Mouse (Mus musculus): ENCODE results near the gene C8g. TPM values are rescaled to one million over a fixed set of nuclear protein-coding genes. Genes with fewer than 3 reads are reported as not detected.

C8g gene
- polyA plus RNA-seq, 1 experiment from 2014 or later = 5.3 TPM

GRCm38 (mm10) chr2:25533707-25534106 is 32.2 kb upstream of the C8g start:
- Histone ChIP-seq H3K27ac (no peak overlapping the region), H3K4me1 (no peaks in the 10 kb centered on the region), H3K9me3 (no peaks in the 10 kb centered on the region), H3K27me3 (replicated peaks) (no peaks in the 10 kb centered on the region), H3K4me3 (no peak overlapping the region), H3K9ac (no peak overlapping the region), H3K36me3 (peaks cover 62% of the 10 kb centered on the region), H3K4me2 (replicated peaks) (no peak overlapping the region)
- 94% methylated on average over 2 of the region's 2 CpGs for WGBS
- ATAC-seq (ENCODE audit: low FRiP score, low read depth) = no peak

- no peak overlapping the region for H3K4me2 ChIP-seq (replicated peaks)
- 88% methylated on average over 9 of the region's 9 CpGs for WGBS
- peaks cover 87% of the 10 kb centered on the region for H3K36me3 ChIP-seq
Observed at GRCm38 (mm10) chr2:25526510-25527302, 25.2 kb upstream of the C8g start.

GRCm38 (mm10) chr2:25509912-25510311 is 8.4 kb upstream of the C8g start:
- Histone ChIP-seq H3K27ac (no peak overlapping the region), H3K36me3 (peaks cover 11% of the 10 kb centered on the region), H3K4me2 (replicated peaks) (no peak overlapping the region), H3K4me3 (no peak overlapping the region), H3K9me3 (no peaks in the 10 kb centered on the region), H3K9ac (no peak overlapping the region), H3K4me1 (no peaks in the 10 kb centered on the region), H3K27me3 (replicated peaks) (no peaks in the 10 kb centered on the region)
- 65% methylated on average over 3 of the region's 3 CpGs for whole genome bisulfite sequencing
- ATAC-seq (ENCODE audit: low FRiP score, low read depth) = no peak

More at GRCm38 (mm10) chr2:25526510-25527302, 25.2 kb upstream of the C8g start:
- Histone ChIP-seq H3K9me3 (no peaks in the 10 kb centered on the region), H3K4me3 (no peak overlapping the region), H3K27me3 (replicated peaks) (no peaks in the 10 kb centered on the region), H3K9ac (no peak overlapping the region), H3K27ac (no peak overlapping the region), H3K4me1 (no peaks in the 10 kb centered on the region)
- ATAC-seq (ENCODE audit: low FRiP score, low read depth) = no peak

GRCm38 (mm10) chr2:25506964-25507363 is 5.4 kb upstream of the C8g start:
- Histone ChIP-seq H3K4me3 (no peak overlapping the region), H3K27me3 (replicated peaks) (no peaks in the 10 kb centered on the region), H3K27ac (no peak overlapping the region), H3K4me2 (replicated peaks) (no peak overlapping the region), H3K36me3 (peaks cover 33% of the 10 kb centered on the region), H3K9ac (no peak overlapping the region), H3K4me1 (peaks cover 5% of the 10 kb centered on the region; the same call in 1 of the 2 replicates), H3K9me3 (no peaks in the 10 kb centered on the region)
- WGBS = 31% methylated on average over 5 of the region's 5 CpGs
- ATAC-seq (ENCODE audit: low FRiP score, low read depth) = no peak

GRCm38 (mm10) chr2:25505860-25506259 is 4.3 kb upstream of the C8g start:
- H3K4me3 ChIP-seq = no peak overlapping the region
- peaks cover 33% of the 10 kb centered on the region for H3K36me3 ChIP-seq
- WGBS = 97% methylated on average over 4 of the region's 4 CpGs
- peaks cover 12% of the 10 kb centered on the region for H3K4me1 ChIP-seq
- ATAC-seq (ENCODE audit: low FRiP score, low read depth) = no peak
- no peak overlapping the region for H3K4me2 ChIP-seq (replicated peaks)
- no peaks in the 10 kb centered on the region for H3K9me3 ChIP-seq
- H3K9ac ChIP-seq = no peak overlapping the region
- no peaks in the 10 kb centered on the region for H3K27me3 ChIP-seq (replicated peaks)
- H3K27ac ChIP-seq = no peak overlapping the region

- Histone ChIP-seq H3K4me1 (peaks cover 15% of the 10 kb centered on the region), H3K27me3 (replicated peaks) (no peaks in the 10 kb centered on the region), H3K36me3 (peaks cover 33% of the 10 kb centered on the region), H3K4me2 (replicated peaks) (no peak overlapping the region), H3K4me3 (no peak overlapping the region), H3K9ac (no peak overlapping the region), H3K9me3 (no peaks in the 10 kb centered on the region), H3K27ac (no peak overlapping the region)
- whole genome bisulfite sequencing = 83% methylated on average over 1 of the region's 1 CpGs
- no peak for ATAC-seq (ENCODE audit: low FRiP score, low read depth)
Observed at GRCm38 (mm10) chr2:25505000-25505399, 3.5 kb upstream of the C8g start.

- 95% methylated on average over 19 of the region's 19 CpGs for WGBS
- no peak for ATAC-seq (ENCODE audit: low FRiP score, low read depth)
- Histone ChIP-seq H3K27ac (no peak overlapping the region), H3K4me3 (no peak overlapping the region), H3K27me3 (replicated peaks) (no peaks in the 10 kb centered on the region), H3K4me1 (peaks cover 15% of the 10 kb centered on the region), H3K4me2 (replicated peaks) (no peak overlapping the region), H3K9me3 (no peaks in the 10 kb centered on the region), H3K9ac (no peak overlapping the region), H3K36me3 (peaks cover 33% of the 10 kb centered on the region)
Observed at GRCm38 (mm10) chr2:25504538-25504937, 3.0 kb upstream of the C8g start.

- H3K9ac ChIP-seq = no peak overlapping the region
- no peak for ATAC-seq (ENCODE audit: low FRiP score, low read depth)
- no peak overlapping the region for H3K4me3 ChIP-seq
- 81% methylated on average over 3 of the region's 3 CpGs for WGBS
- H3K27ac ChIP-seq = no peak overlapping the region
- H3K4me1 ChIP-seq = peaks cover 15% of the 10 kb centered on the region
- no peaks in the 10 kb centered on the region for H3K27me3 ChIP-seq (replicated peaks)
- peaks cover 33% of the 10 kb centered on the region for H3K36me3 ChIP-seq
- H3K9me3 ChIP-seq = no peaks in the 10 kb centered on the region
- H3K4me2 ChIP-seq (replicated peaks) = no peak overlapping the region
Observed at GRCm38 (mm10) chr2:25502726-25503125, 1.2 kb upstream of the C8g start.

GRCm38 (mm10) chr2:25500576-25501405 is 728 bp downstream of the C8g start, which contains the start of gene Fbxw5:
TSS of gene Fbxw5 (plus strand) at chr2:25500750.
- peak; percentile 88 for ATAC-seq (ENCODE audit: low FRiP score, low read depth)
- Histone ChIP-seq H3K9ac (peak within 1 kb of the TSS; percentile 93), H3K27ac (no peak within 1 kb of the TSS), H3K4me1 (peaks cover 15% of the 10 kb centered on the region), H3K4me3 (peak within 1 kb of the TSS; percentile 89), H3K27me3 (replicated peaks) (no peaks in the 10 kb centered on the region), H3K36me3 (peaks cover 29% of the 10 kb centered on the region), H3K9me3 (no peaks in the 10 kb centered on the region), H3K4me2 (replicated peaks) (peak within 1 kb of the TSS; percentile 95)
- WGBS = 2% methylated on average over 40 of the region's 44 CpGs

GRCm38 (mm10) chr2:25500071-25500575 is 1.4 kb downstream of the C8g start:
- Histone ChIP-seq H3K36me3 (peaks cover 24% of the 10 kb centered on the region), H3K4me1 (peaks cover 15% of the 10 kb centered on the region), H3K9me3 (no peaks in the 10 kb centered on the region), H3K9ac (peak overlapping the region; percentile 29), H3K27me3 (replicated peaks) (no peaks in the 10 kb centered on the region), H3K4me2 (replicated peaks) (peak overlapping the region; percentile 95), H3K4me3 (peak overlapping the region; percentile 89), H3K27ac (no peak overlapping the region)
- WGBS = 67% methylated on average over 6 of the region's 6 CpGs
- ATAC-seq (ENCODE audit: low FRiP score, low read depth) = peak; percentile 56

GRCm38 (mm10) chr2:25498622-25499478 is 2.7 kb downstream of the C8g start:
- Histone ChIP-seq H3K4me2 (replicated peaks) (no peak overlapping the region), H3K9me3 (no peaks in the 10 kb centered on the region), H3K27ac (no peak overlapping the region), H3K9ac (no peak overlapping the region), H3K36me3 (peaks cover 12% of the 10 kb centered on the region), H3K4me1 (peaks cover 15% of the 10 kb centered on the region), H3K27me3 (replicated peaks) (no peaks in the 10 kb centered on the region), H3K4me3 (no peak overlapping the region)
- ATAC-seq (ENCODE audit: low FRiP score, low read depth) = no peak
- WGBS = 72% methylated on average over 15 of the region's 15 CpGs
